Mouse (Mus musculus): ENCODE results near the gene Camkmt.

Camkmt gene

GRCm38 (mm10) chr17:85463497-85464392 is 373.4 kb downstream of the Camkmt start:
- DNase-seq (ENCODE audit: low spot score), result no peak

GRCm38 (mm10) chr17:85464466-85465411 is 374.4 kb downstream of the Camkmt start:
- no peak for DNase-seq (ENCODE audit: low spot score)

- DNase-seq (ENCODE audit: low spot score), result no peak
Observed at GRCm38 (mm10) chr17:85469776-85470175, 379.4 kb downstream of the Camkmt start.

- DNase-seq (ENCODE audit: low spot score), result no peak
Observed at GRCm38 (mm10) chr17:85472687-85473202, 382.4 kb downstream of the Camkmt start.

GRCm38 (mm10) chr17:85473217-85473616 is 382.9 kb downstream of the Camkmt start:
- no peak for DNase-seq (ENCODE audit: low spot score)

- no peak for DNase-seq (ENCODE audit: low spot score)
Observed at GRCm38 (mm10) chr17:85473881-85474280, 383.5 kb downstream of the Camkmt start.

- no peak for DNase-seq (ENCODE audit: low spot score)
Observed at GRCm38 (mm10) chr17:85481241-85481640, 390.9 kb downstream of the Camkmt start.

GRCm38 (mm10) chr17:85483086-85483485 is 392.7 kb downstream of the Camkmt start:
- DNase-seq (ENCODE audit: low spot score), result no peak

GRCm38 (mm10) chr17:85484015-85484414 is 393.7 kb downstream of the Camkmt start:
- DNase-seq (ENCODE audit: low spot score), result no peak

- no peak for DNase-seq (ENCODE audit: low spot score)
Observed at GRCm38 (mm10) chr17:85484526-85484925, 394.2 kb downstream of the Camkmt start.

- DNase-seq (ENCODE audit: low spot score), result no peak
Observed at GRCm38 (mm10) chr17:85485065-85485945, 395.0 kb downstream of the Camkmt start.

- DNase-seq (ENCODE audit: low spot score), result no peak
Observed at GRCm38 (mm10) chr17:85485946-85486533, 395.7 kb downstream of the Camkmt start.

GRCm38 (mm10) chr17:85486585-85487480 is 396.5 kb downstream of the Camkmt start:
- no peak for DNase-seq (ENCODE audit: low spot score)

GRCm38 (mm10) chr17:85487531-85487930 is 397.2 kb downstream of the Camkmt start:
- DNase-seq (ENCODE audit: low spot score), result no peak

GRCm38 (mm10) chr17:85488601-85489487 is 398.5 kb downstream of the Camkmt start:
- DNase-seq (ENCODE audit: low spot score), result no peak

- DNase-seq (ENCODE audit: low spot score), result no peak
Observed at GRCm38 (mm10) chr17:85489488-85489980, 399.2 kb downstream of the Camkmt start.

- DNase-seq (ENCODE audit: low spot score), result no peak
Observed at GRCm38 (mm10) chr17:85491491-85491890, 401.1 kb downstream of the Camkmt start.

GRCm38 (mm10) chr17:85493521-85493920 is 403.2 kb downstream of the Camkmt start:
- no peak for DNase-seq (ENCODE audit: low spot score)

Data from urinary bladder, postnatal 10 days (tissue).